9 mouse cellular contexts compared by ENCODE assay signal in genomic region chr10:30810247-30810966, GRCm38 (mm10). TPM values are rescaled to one million over a fixed set of nuclear protein-coding genes. Genes with fewer than 3 reads are reported as not detected.
DNase-seq lines count a peak whose midpoint lies in the region; ATAC-seq lines count a peak whose summit lies in the region.
"Had no signal": no experiment of that assay in that cellular context is flagged by ENCODE, and none has a peak within 500 bp of the region (broad histone marks: within the 10 kb centered on the region; RNA-seq: fewer than 3 reads in every experiment).

No protein-coding gene starts in this region.

- no peak overlapping the region for H3K9ac ChIP-seq in forebrain, embryonic 11.5 days (ENCODE audit: low read length)
- H3K9ac ChIP-seq in hindbrain, embryonic 15.5 days: peak overlapping the region; percentile 60
- H3K9ac ChIP-seq in liver, embryonic 15.5 days: peak overlapping the region; percentile 41; the same call in 1 of the 2 replicates
- H3K9ac ChIP-seq in neural tube, embryonic 15.5 days (replicated peaks): peak overlapping the region; percentile 40

- H3K4me2 ChIP-seq in forebrain, embryonic 11.5 days (ENCODE audit: low read depth, low read length, severe bottlenecking): peak overlapping the region; percentile 36; the same call in 1 of the 2 replicates
- H3K4me2 ChIP-seq in hindbrain, embryonic 15.5 days: peak overlapping the region; percentile 52
- H3K4me2 ChIP-seq in liver, embryonic 15.5 days: peak overlapping the region; percentile 59
- peak overlapping the region; percentile 52 for H3K4me2 ChIP-seq in neural tube, embryonic 15.5 days

- no peaks in the 10 kb centered on the region for H3K36me3 ChIP-seq in forebrain, embryonic 11.5 days (ENCODE audit: control insufficient read depth, insufficient read depth, low read length)
- no peaks in the 10 kb centered on the region for H3K36me3 ChIP-seq in hindbrain, embryonic 15.5 days
- H3K36me3 ChIP-seq in liver, embryonic 15.5 days (replicated peaks): no peaks in the 10 kb centered on the region
- no peaks in the 10 kb centered on the region for H3K36me3 ChIP-seq in neural tube, embryonic 15.5 days

- peak overlapping the region; percentile 26 for H3K4me3 ChIP-seq in forebrain, embryonic 11.5 days (ENCODE audit: low read depth, low read length)
- H3K4me3 ChIP-seq in hindbrain, embryonic 15.5 days: peak overlapping the region; percentile 52
- peak overlapping the region; percentile 52 for H3K4me3 ChIP-seq in liver, embryonic 15.5 days (replicated peaks)
- H3K4me3 ChIP-seq in neural tube, embryonic 15.5 days (replicated peaks): peak overlapping the region; percentile 47

- H3K27me3 ChIP-seq in forebrain, embryonic 11.5 days (ENCODE audit: control insufficient read depth, insufficient read depth, low read length): no peaks in the 10 kb centered on the region
- no peaks in the 10 kb centered on the region for H3K27me3 ChIP-seq in hindbrain, embryonic 15.5 days
- peaks cover 6% of the 10 kb centered on the region; the same call in 1 of the 2 replicates for H3K27me3 ChIP-seq in liver, embryonic 15.5 days
- no peaks in the 10 kb centered on the region for H3K27me3 ChIP-seq in neural tube, embryonic 15.5 days (replicated peaks)

- H3K4me1 ChIP-seq in forebrain, embryonic 11.5 days (replicated peaks; ENCODE audit: control insufficient read depth, insufficient read depth, low read length): no peaks in the 10 kb centered on the region
- 0 out of 2 replicates have a peak, but pooled peaks cover 6% of the 10 kb centered on the region for H3K4me1 ChIP-seq in hindbrain, embryonic 15.5 days (replicated peaks)
- H3K4me1 ChIP-seq in liver, embryonic 15.5 days (replicated peaks): peaks cover 11% of the 10 kb centered on the region
- peaks cover 5% of the 10 kb centered on the region for H3K4me1 ChIP-seq in neural tube, embryonic 15.5 days

- H3K9me3 ChIP-seq in forebrain, embryonic 11.5 days (ENCODE audit: control insufficient read depth, low read length): no peaks in the 10 kb centered on the region
- H3K9me3 ChIP-seq in hindbrain, embryonic 15.5 days: no peaks in the 10 kb centered on the region
- no peaks in the 10 kb centered on the region for H3K9me3 ChIP-seq in liver, embryonic 15.5 days (replicated peaks)
- no peaks in the 10 kb centered on the region for H3K9me3 ChIP-seq in neural tube, embryonic 15.5 days (replicated peaks)

- WGBS in forebrain, embryonic 11.5 days: 48% methylated on average over 9 of the region's 9 CpGs
- WGBS in hindbrain, embryonic 15.5 days: 32% methylated on average over 9 of the region's 9 CpGs
- 29% methylated on average over 9 of the region's 9 CpGs for WGBS in liver, embryonic 15.5 days (ENCODE audit: insufficient replicate concordance)
- WGBS in neural tube, embryonic 15.5 days: 39% methylated on average over 9 of the region's 9 CpGs

- peak; percentile 68 for ATAC-seq in forebrain, embryonic 11.5 days (replicated peaks; ENCODE audit: low FRiP score)
- peak; percentile 71 for ATAC-seq in hindbrain, embryonic 15.5 days (ENCODE audit: low FRiP score, low read depth)
- ATAC-seq in liver, embryonic 15.5 days (ENCODE audit: insufficient read depth): peak; percentile 35; the same call in 1 of the 2 replicates
- peak; percentile 74 for ATAC-seq in neural tube, embryonic 15.5 days (ENCODE audit: low FRiP score)

- no peak overlapping the region for H3K27ac ChIP-seq in forebrain, embryonic 11.5 days (ENCODE audit: low read depth, low read length)
- H3K27ac ChIP-seq in hindbrain, embryonic 15.5 days (replicated peaks): peak overlapping the region; percentile 74
- H3K27ac ChIP-seq in liver, embryonic 15.5 days (replicated peaks): no peak overlapping the region
- H3K27ac ChIP-seq in neural tube, embryonic 15.5 days (replicated peaks): peak overlapping the region; percentile 64

- peak; percentile 6 for DNase-seq in embryo, embryonic 10 days (ENCODE audit: low spot score)
- no peak for DNase-seq in embryo, embryonic 9.5 days (ENCODE audit: extremely low spot score)
- DNase-seq in brain, adult 2 months (ENCODE audit: low read depth, low spot score): peak; percentile 78
- DNase-seq in forebrain, embryonic 11.5 days (ENCODE audit: low spot score): no peak
- no peak for DNase-seq in left cerebral cortex, postnatal 10 days (ENCODE audit: extremely low spot score in 1 of 2, low spot score in 2 of 2)

- intact Hi-C loops in left cerebral cortex, postnatal 10 days (cut with DNase I): no loop called here

RNA-seq across cellular contexts. Expression of gene Ncoa7, which starts 7.3 kb away (rescaled TPM):
- polyA plus RNA-seq in forebrain, embryonic 11.5 days (2014; fragmentation: Nextera tagmentation; extraction: Ambion mirVana): 7.6 and 8.8 TPM in 2 replicates
- polyA plus RNA-seq in hindbrain, embryonic 15.5 days (2015; fragmentation: Nextera tagmentation; extraction: Ambion mirVana): 18.9 and 20.5 TPM in 2 replicates
- polyA plus RNA-seq in liver, embryonic 15.5 days (2015; fragmentation: Nextera tagmentation; extraction: Ambion mirVana): 10.2 and 12.2 TPM in 2 replicates
- 22.7 and 23.1 TPM in 2 replicates for polyA plus RNA-seq in neural tube, embryonic 15.5 days (2015; fragmentation: Nextera tagmentation; extraction: Ambion mirVana)
- 100 to 1,000 TPM in 1 of 2 experiments, 10 to 100 TPM in 1; 98.2 to 106 TPM for total RNA-seq in left cerebral cortex, postnatal 10 days (2021)

RNA-seq across cellular contexts. Expression of gene Hey2, which starts 32.2 kb away (rescaled TPM):
- 2.3 and 2.4 TPM in 2 replicates for polyA plus RNA-seq in forebrain, embryonic 11.5 days (2014; fragmentation: Nextera tagmentation; extraction: Ambion mirVana)
- polyA plus RNA-seq in hindbrain, embryonic 15.5 days (2015; fragmentation: Nextera tagmentation; extraction: Ambion mirVana): 5.6 and 6.6 TPM in 2 replicates
- polyA plus RNA-seq in liver, embryonic 15.5 days (2015; fragmentation: Nextera tagmentation; extraction: Ambion mirVana): 0.44 and 0.53 TPM in 2 replicates
- 9.8 and 11.3 TPM in 2 replicates for polyA plus RNA-seq in neural tube, embryonic 15.5 days (2015; fragmentation: Nextera tagmentation; extraction: Ambion mirVana)
- 1 to 10 TPM; 5.0 to 5.4 TPM for total RNA-seq in left cerebral cortex, postnatal 10 days (2021)
- total RNA-seq: neutrophil, adult 5-6 weeks had no signal

Comparison
In these comparisons a context has a peak if more than half of its experiments do, and no peak if none do; other contexts are left out.
1. DNase-seq: peak in embryo, embryonic 10 days (single experiment) and brain, adult 2 months (single experiment); none in embryo, embryonic 9.5 days (single experiment), forebrain, embryonic 11.5 days (single experiment) and left cerebral cortex, postnatal 10 days (0 of 2).
2. H3K27ac ChIP-seq: peak in hindbrain, embryonic 15.5 days (single experiment) and neural tube, embryonic 15.5 days (single experiment); none in forebrain, embryonic 11.5 days (single experiment) and liver, embryonic 15.5 days (single experiment).
3. Peak in every context shown above with its lines, with median percentiles within 50 percentile points of each other: ATAC-seq, H3K4me2 ChIP-seq and H3K4me3 ChIP-seq.